ENCODE assay signal across 8 mouse cellular contexts in the genomic region with DNA sequence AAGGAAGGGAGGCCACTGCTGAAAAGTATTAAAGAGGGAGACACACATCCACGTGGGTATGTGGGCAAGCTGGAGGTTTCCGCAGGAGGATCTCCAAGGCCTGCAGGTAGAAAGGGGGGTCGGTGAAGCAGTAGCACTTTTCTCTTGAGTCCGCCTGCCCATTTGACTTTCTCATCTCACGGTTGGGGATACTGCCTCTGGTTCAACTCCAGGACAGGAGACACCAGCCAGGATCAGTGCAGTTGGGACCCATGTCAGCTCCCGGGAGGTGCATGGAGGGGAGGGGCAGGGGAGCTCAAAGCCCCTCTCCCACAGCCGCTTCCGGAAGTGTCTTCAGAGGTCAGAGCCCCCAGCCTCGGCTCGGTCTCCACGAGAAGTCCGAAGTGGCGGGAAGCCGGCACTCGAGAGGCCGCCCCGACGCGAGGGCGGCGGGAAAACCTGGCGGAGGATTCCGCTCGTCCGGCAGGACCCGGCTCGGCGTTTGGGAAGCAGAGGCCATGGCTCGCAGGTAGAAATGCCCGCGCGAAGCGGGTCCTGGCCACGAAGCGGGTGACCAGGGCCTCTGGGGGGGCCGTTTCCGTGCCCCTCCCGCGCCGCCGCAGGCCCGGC. TPM values are rescaled to one million over a fixed set of nuclear protein-coding genes. Genes with fewer than 3 reads are reported as not detected.
DNase-seq lines count a peak whose midpoint lies in the region; ATAC-seq lines count a peak whose summit lies in the region.

No protein-coding gene starts in this region.

- H3K9ac ChIP-seq in liver, embryonic 13.5 days: peak overlapping the region; percentile 99
- H3K9ac ChIP-seq in neural tube, embryonic 13.5 days: peak overlapping the region; percentile 99

- peak overlapping the region; percentile 100 for H3K27ac ChIP-seq in forebrain, embryonic 10.5 days
- H3K27ac ChIP-seq in liver, embryonic 13.5 days: peak overlapping the region; percentile 95
- peak overlapping the region; percentile 98 for H3K27ac ChIP-seq in neural tube, embryonic 13.5 days (replicated peaks)

- H3K27me3 ChIP-seq in forebrain, embryonic 10.5 days (ENCODE audit: poor library complexity, severe bottlenecking): no peaks in the 10 kb centered on the region
- no peaks in the 10 kb centered on the region for H3K27me3 ChIP-seq in liver, embryonic 13.5 days
- no peaks in the 10 kb centered on the region for H3K27me3 ChIP-seq in neural tube, embryonic 13.5 days

- peak; percentile 47 for ATAC-seq in liver, embryonic 13.5 days (ENCODE audit: low read depth)
- peak; percentile 65 for ATAC-seq in neural tube, embryonic 13.5 days (ENCODE audit: low read depth)

- WGBS in forebrain, embryonic 10.5 days: under 1% methylated on average over 42 of the region's 42 CpGs
- WGBS in liver, embryonic 13.5 days (ENCODE audit: insufficient replicate concordance): under 1% methylated on average over 42 of the region's 42 CpGs
- under 1% methylated on average over 42 of the region's 42 CpGs for WGBS in neural tube, embryonic 13.5 days

- H3K4me3 ChIP-seq in forebrain, embryonic 10.5 days: peak overlapping the region; percentile 89
- H3K4me3 ChIP-seq in liver, embryonic 13.5 days (replicated peaks): peak overlapping the region; percentile 98
- H3K4me3 ChIP-seq in neural tube, embryonic 13.5 days: peak overlapping the region; percentile 98

- DNase-seq in layer of hippocampus, adult 11-12 months (ENCODE audit: low spot score): peak; percentile 39
- no peak for DNase-seq in layer of hippocampus, adult 9-11 months
- peak; percentile 22 for DNase-seq in T-cell, adult 2 months (ENCODE audit: low spot score)
- DNase-seq in forebrain, embryonic 10.5 days (ENCODE audit: extremely low spot score, low spot score): peak; percentile 82
- DNase-seq in hindlimb bud, embryonic 11.5 days (ENCODE audit: extremely low spot score, low read depth, low spot score): peak; percentile 14
- peak; percentile 68 for DNase-seq in liver, embryonic 13.5 days
- DNase-seq in thymus, postnatal 25 days: peak; percentile 60

- H3K4me2 ChIP-seq in liver, embryonic 13.5 days: peak overlapping the region; percentile 86
- peak overlapping the region; percentile 78 for H3K4me2 ChIP-seq in neural tube, embryonic 13.5 days

- no peaks in the 10 kb centered on the region for H3K9me3 ChIP-seq in forebrain, embryonic 10.5 days
- no peaks in the 10 kb centered on the region for H3K9me3 ChIP-seq in liver, embryonic 13.5 days (replicated peaks)
- no peaks in the 10 kb centered on the region for H3K9me3 ChIP-seq in neural tube, embryonic 13.5 days

- H3K36me3 ChIP-seq in forebrain, embryonic 10.5 days (replicated peaks): peaks cover 4% of the 10 kb centered on the region; the same call in 1 of the 2 replicates
- no peaks in the 10 kb centered on the region for H3K36me3 ChIP-seq in liver, embryonic 13.5 days
- H3K36me3 ChIP-seq in neural tube, embryonic 13.5 days: no peaks in the 10 kb centered on the region

- H3K4me1 ChIP-seq in forebrain, embryonic 10.5 days: peaks cover 35% of the 10 kb centered on the region
- peaks cover 41% of the 10 kb centered on the region for H3K4me1 ChIP-seq in liver, embryonic 13.5 days (replicated peaks)
- H3K4me1 ChIP-seq in neural tube, embryonic 13.5 days (replicated peaks): peaks cover 32% of the 10 kb centered on the region

RNA-seq across cellular contexts. Expression of a gene that starts 0.4 kb away (rescaled TPM):
- 215 and 227 TPM in 2 replicates for polyA plus RNA-seq in forebrain, embryonic 10.5 days (2016; fragmentation: Nextera tagmentation; extraction: Ambion mirVana)
- polyA plus RNA-seq in liver, embryonic 13.5 days (2015; fragmentation: Nextera tagmentation; extraction: Ambion mirVana): 75.4 and 87.7 TPM in 2 replicates
- 116 and 127 TPM in 2 replicates for polyA plus RNA-seq in neural tube, embryonic 13.5 days (2015; fragmentation: Nextera tagmentation; extraction: Ambion mirVana)
